ENCODE assay signal across 9 mouse cellular contexts in genomic region chr6:73368047-73368835, GRCm38 (mm10).
DNase-seq lines count a peak whose midpoint lies in the region; ATAC-seq and TF ChIP-seq lines count a peak whose summit lies in the region.
"Had no signal": no experiment of that assay in that cellular context is flagged by ENCODE, and none has a peak within 500 bp of the region (broad histone marks: within the 10 kb centered on the region; RNA-seq: fewer than 3 reads in every experiment).

No protein-coding gene starts in this region.

- no peak for TF ChIP-seq POLR2A in cerebellum, adult 2 months (IDR thresholded peaks at IDR 0.05; ENCODE audit: borderline replicate concordance, insufficient read depth, low read length)

- WGBS in heart, embryonic 10.5 days = 9% methylated on average over 21 of the region's 21 CpGs
- WGBS in forebrain, embryonic 13.5 days = 6% methylated on average over 21 of the region's 21 CpGs
- 8% methylated on average over 21 of the region's 21 CpGs for WGBS in limb, embryonic 15.5 days
- WGBS in cerebellum, adult 2 months = 42% methylated on average over 21 of the region's 21 CpGs

- H3K4me2 ChIP-seq in forebrain, embryonic 13.5 days = peak overlapping the region; percentile 51
- peak overlapping the region; percentile 32 for H3K4me2 ChIP-seq in limb, embryonic 15.5 days

- no peaks in the 10 kb centered on the region for H3K4me1 ChIP-seq in heart, embryonic 10.5 days
- peaks cover 19% of the 10 kb centered on the region for H3K4me1 ChIP-seq in E14TG2a.4 (replicated peaks; ENCODE audit: low read depth, low read length)
- H3K4me1 ChIP-seq in forebrain, embryonic 13.5 days = peaks cover 14% of the 10 kb centered on the region
- H3K4me1 ChIP-seq in limb, embryonic 15.5 days = peaks cover 9% of the 10 kb centered on the region; the same call in 1 of the 2 replicates
- peaks cover 17% of the 10 kb centered on the region for H3K4me1 ChIP-seq in cerebellum, adult 2 months (ENCODE audit: control insufficient read depth, insufficient read depth, low read length)

- peak overlapping the region; percentile 39 for H3K4me3 ChIP-seq in heart, embryonic 10.5 days
- H3K4me3 ChIP-seq in E14TG2a.4 (replicated peaks; ENCODE audit: low read length) = 0 out of 2 replicates have a peak overlapping the region, but pooled peaks have one; percentile 3
- H3K4me3 ChIP-seq in forebrain, embryonic 13.5 days = no peak overlapping the region
- H3K4me3 ChIP-seq in limb, embryonic 15.5 days = peak overlapping the region; percentile 6
- no peak overlapping the region for H3K4me3 ChIP-seq in cerebellum, adult 2 months (replicated peaks; ENCODE audit: insufficient read depth, low read depth, low read length)

- no peak for TF ChIP-seq CTCF in E14TG2a.4 (conservative IDR thresholded peaks at IDR 0.05; ENCODE audit: low read length)
- no peak for TF ChIP-seq CTCF in cerebellum, adult 2 months (IDR thresholded peaks at IDR 0.05; ENCODE audit: borderline replicate concordance, insufficient read depth, low read depth, low read length)

- ATAC-seq in forebrain, embryonic 13.5 days = peak; percentile 75
- ATAC-seq in limb, embryonic 15.5 days (ENCODE audit: insufficient number of reproducible peaks, low FRiP score, low TSS enrichment, low read depth) = no peak

- H3K9ac ChIP-seq in forebrain, embryonic 13.5 days = no peak overlapping the region
- H3K9ac ChIP-seq in limb, embryonic 15.5 days = no peak overlapping the region

- no peak overlapping the region for H3K27ac ChIP-seq in heart, embryonic 10.5 days
- no peak overlapping the region for H3K27ac ChIP-seq in forebrain, embryonic 13.5 days
- H3K27ac ChIP-seq in limb, embryonic 15.5 days = no peak overlapping the region
- H3K27ac ChIP-seq in cerebellum, adult 2 months (ENCODE audit: insufficient read depth, low read length) = no peak overlapping the region

- peak; percentile 68 for DNase-seq in heart, embryonic 10.5 days (ENCODE audit: low spot score)
- DNase-seq in heart, postnatal 4 days = no peak
- no peak for DNase-seq in thymus, adult 18-20 months
- no peak for DNase-seq in cerebellum, adult 2 months
- no peak for DNase-seq in cerebellum, adult 9-11 months

- H3K36me3 ChIP-seq in heart, embryonic 10.5 days = no peaks in the 10 kb centered on the region
- H3K36me3 ChIP-seq in E14TG2a.4 (ENCODE audit: insufficient read depth, low read length) = no peaks in the 10 kb centered on the region
- H3K36me3 ChIP-seq in forebrain, embryonic 13.5 days (ENCODE audit: poor library complexity, severe bottlenecking) = no peaks in the 10 kb centered on the region
- no peaks in the 10 kb centered on the region for H3K36me3 ChIP-seq in limb, embryonic 15.5 days
- H3K36me3 ChIP-seq: G1E had no signal

- no peaks in the 10 kb centered on the region for H3K9me3 ChIP-seq in heart, embryonic 10.5 days
- H3K9me3 ChIP-seq in E14TG2a.4 (ENCODE audit: low read length) = no peaks in the 10 kb centered on the region
- no peaks in the 10 kb centered on the region for H3K9me3 ChIP-seq in forebrain, embryonic 13.5 days (replicated peaks)
- H3K9me3 ChIP-seq in limb, embryonic 15.5 days = no peaks in the 10 kb centered on the region

- peaks cover 12% of the 10 kb centered on the region for H3K27me3 ChIP-seq in heart, embryonic 10.5 days (ENCODE audit: insufficient read depth, poor library complexity, severe bottlenecking)
- H3K27me3 ChIP-seq in E14TG2a.4 (ENCODE audit: insufficient read depth, low read length) = peaks cover 14% of the 10 kb centered on the region
- H3K27me3 ChIP-seq in forebrain, embryonic 13.5 days = 0 out of 2 replicates have a peak, but pooled peaks cover 4% of the 10 kb centered on the region
- H3K27me3 ChIP-seq in limb, embryonic 15.5 days = peaks cover 10% of the 10 kb centered on the region; the same call in 1 of the 2 replicates
- no peaks in the 10 kb centered on the region for H3K27me3 ChIP-seq in cerebellum, adult 2 months (ENCODE audit: control insufficient read depth, insufficient read depth, low read length)

Comparison
In these comparisons a context has a peak if more than half of its experiments do, and no peak if none do; other contexts are left out.
1. H3K4me3 ChIP-seq: peak in heart, embryonic 10.5 days (single experiment), E14TG2a.4 (single experiment) and limb, embryonic 15.5 days (single experiment); none in forebrain, embryonic 13.5 days (single experiment) and cerebellum, adult 2 months (single experiment).